Mouse (Mus musculus) thymus, postnatal 10 days (tissue): ENCODE results near the gene Rab6a.

Source experiments
- DNase-seq, 2 experiments: peaks; one replicate each; pipeline ENCODE4 v3.0.0; 2021; ENCODE audit warnings: low spot score in 2 of 2

The Rab6a gene

DNA sequence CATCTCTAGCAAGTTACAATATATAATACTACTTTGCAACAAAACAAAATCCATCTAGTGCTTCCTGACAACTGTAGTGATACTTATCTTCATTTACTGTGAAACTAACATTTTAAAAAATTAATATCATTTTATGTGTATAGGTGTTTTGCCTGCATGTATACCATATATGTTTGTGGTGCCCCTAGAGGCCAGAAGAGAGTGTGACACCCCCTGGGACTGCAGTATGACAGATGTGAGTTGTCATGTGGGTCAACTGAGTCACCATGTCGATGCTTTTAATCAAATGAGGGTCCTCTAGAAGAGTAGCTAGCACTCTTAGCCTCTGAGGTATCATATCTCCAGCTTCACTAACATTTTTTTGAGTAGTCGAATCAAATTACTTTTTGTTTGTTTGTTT lies 15.1 kb downstream of the Rab6a start:
- DNase-seq, result no peak

DNA sequence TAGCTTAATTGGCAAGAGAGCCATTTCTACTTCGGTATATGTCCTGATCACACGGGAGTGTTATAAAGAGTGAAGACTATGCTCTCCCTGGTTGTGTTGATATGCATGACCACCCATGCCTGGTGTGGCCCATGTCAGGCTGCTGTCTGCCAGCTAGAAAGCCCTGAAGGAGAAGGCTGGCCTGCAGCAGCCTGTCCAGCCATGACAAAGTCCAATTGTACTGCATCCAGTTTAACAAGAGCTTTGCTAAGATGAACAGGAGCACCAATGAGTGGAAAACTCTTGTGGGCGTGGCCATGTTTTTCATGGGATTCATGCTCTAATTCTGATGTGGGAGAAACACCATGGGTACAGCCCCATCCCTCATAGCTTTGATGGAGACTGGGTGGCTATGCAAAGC lies 17.3 kb downstream of the Rab6a start:
- no peak for DNase-seq

- peak in 1 of 2 experiments; percentile 22 for DNase-seq
These were observed 30.4 kb downstream of the Rab6a start for GRCm38 (mm10) chr7:100637657-100638056.

GRCm38 (mm10) chr7:100642413-100642812 lies 35.2 kb downstream of the Rab6a start:
- DNase-seq, result no peak

DNA sequence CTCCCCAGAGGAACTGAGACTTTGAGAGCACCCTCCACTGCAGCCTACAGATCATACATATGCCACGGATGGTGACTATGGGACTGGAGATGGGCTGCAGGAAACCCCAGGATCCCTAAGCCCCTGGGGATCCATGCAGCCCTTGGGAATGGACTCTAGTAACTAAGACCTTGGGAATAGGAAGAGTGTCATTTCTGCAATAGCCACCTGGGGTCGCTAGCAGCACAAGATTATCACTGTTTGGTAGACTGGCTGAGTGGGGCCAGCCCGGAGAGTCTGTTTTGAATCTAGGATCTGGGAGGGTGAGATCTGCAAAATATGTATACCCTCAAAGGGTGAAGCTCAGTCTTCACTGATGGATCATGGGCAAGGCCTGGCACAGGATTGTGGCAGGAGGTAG lies 37.9 kb downstream of the Rab6a start:
- DNase-seq, result peak; percentile 11 to 35

DNA sequence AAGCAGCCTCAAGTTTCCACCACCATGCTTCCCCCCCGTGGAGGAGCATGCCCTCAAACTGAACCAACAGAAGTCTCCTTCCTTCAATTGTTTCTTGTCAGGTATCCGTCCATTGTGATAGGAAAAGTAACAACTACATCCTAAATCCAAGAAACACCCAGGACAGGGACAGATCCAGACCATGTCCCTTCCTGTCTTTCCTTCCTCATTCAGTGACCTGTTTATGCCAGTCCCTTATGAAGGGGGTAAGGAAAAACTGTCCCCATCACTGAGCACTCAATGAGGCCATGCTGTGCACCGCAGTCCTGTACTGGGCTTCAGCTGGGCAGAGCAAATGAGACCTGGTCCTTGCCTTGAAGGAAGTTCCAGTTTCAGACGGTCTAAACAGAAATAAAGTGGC lies 41.9 kb downstream of the Rab6a start:
- DNase-seq, result no peak

DNA sequence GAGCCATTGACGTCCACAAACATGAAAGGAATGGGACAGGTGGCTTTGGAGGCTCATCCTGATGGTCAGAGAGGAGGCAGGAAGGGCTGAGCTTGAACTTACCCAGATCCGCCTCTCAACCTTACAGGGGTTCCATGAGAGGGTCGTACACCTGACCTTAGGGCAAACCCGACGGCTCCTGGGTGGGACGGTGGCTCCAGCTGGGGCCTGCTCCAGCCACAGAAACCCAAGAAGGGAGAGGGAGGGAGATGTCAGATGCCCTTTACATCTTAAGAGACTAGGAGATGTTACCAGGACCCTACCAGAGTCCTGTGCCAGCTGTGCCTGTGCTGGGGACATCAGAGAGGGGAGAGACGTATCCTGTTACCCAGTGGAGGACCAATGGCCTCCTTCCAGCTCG lies 42.6 kb downstream of the Rab6a start:
- DNase-seq, result no peak

- no peak for DNase-seq
These were observed 43.2 kb downstream of the Rab6a start for GRCm38 (mm10) chr7:100650421-100650820.

- DNase-seq, result no peak
These were observed 43.8 kb downstream of the Rab6a start for GRCm38 (mm10) chr7:100651011-100651410.

GRCm38 (mm10) chr7:100653480-100654266 lies 46.5 kb downstream of the Rab6a start:
- no peak for DNase-seq

DNA sequence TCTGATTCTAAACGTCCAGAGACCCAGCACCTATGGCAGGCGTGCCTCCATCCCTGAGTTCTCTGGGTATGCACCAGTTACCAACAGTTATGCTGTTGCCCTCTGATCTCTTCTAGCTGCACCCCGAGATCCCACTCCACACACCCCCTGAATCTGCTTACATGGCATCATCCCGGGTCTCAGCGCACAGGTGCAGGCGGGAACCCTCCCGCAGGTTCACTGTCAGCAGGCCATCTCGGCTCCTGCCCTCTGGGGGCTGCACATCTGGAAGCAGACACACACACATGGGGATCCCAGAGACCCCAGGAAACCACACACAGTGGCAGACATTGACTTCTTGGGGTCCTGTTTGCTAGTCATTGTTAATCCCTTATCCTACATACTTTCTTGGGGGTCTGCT lies 47.2 kb downstream of the Rab6a start:
- no peak for DNase-seq

GRCm38 (mm10) chr7:100656739-100657138 lies 49.5 kb downstream of the Rab6a start:
- DNase-seq, result no peak

DNA sequence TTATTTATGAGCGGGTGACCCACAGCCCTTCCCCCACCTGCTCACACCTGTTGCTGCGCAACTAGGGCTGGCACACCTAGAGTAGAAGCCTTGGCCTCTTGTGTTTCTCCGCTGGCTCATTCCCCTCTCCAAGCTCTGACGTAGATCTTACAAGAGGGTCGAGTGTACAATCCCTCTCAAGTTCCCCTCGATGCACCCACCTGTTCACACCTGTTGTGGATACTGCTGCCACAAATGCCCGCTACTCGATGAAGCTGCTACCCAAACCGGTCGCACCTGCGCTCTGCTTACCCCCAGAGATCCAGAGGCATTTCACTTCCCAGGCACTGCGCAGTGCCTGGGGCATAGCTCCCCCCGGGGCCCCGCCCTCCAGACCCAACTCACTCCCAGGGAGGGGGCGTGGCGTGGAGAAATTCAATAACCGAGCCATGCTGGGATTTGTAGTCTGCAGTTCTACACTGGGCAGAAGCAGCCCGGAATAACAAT lies 50.9 kb downstream of the Rab6a start:
- no peak for DNase-seq

DNA sequence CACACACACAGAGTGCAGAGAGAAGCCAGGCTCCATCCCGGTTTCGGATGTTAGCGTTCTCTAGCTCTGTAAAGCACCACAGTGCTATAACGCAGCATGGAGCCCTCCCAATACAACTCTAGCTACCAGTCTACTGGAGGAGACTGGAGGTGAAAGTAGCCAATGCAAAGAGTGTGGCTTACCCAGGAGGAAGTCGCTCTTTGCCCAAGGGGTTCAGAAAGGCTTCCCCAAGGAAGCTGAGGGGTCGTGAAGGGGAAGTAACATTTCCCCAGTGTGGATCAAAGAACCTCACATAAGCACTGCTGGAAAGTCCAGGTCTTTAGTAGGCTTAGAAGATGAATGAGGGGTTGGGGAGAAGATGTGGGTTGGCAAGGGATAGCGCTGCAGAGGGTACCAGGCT lies 54.1 kb downstream of the Rab6a start:
- DNase-seq, result no peak

GRCm38 (mm10) chr7:100662231-100662630 lies 55.0 kb downstream of the Rab6a start, which contains the start of gene Plekhb1:
Gene Plekhb1, minus strand, starts transcription at chr7:100662414.
- no peak for DNase-seq

GRCm38 (mm10) chr7:100663190-100663589 lies 56.0 kb downstream of the Rab6a start:
- DNase-seq, result peak; percentile 64 to 73

- no peak for DNase-seq
These were observed 56.6 kb downstream of the Rab6a start for GRCm38 (mm10) chr7:100663729-100664304.

- DNase-seq, result no peak
These were observed 63.4 kb downstream of the Rab6a start for GRCm38 (mm10) chr7:100670646-100671045.

- no peak for DNase-seq
These were observed 66.2 kb downstream of the Rab6a start for GRCm38 (mm10) chr7:100673452-100673851.

DNA sequence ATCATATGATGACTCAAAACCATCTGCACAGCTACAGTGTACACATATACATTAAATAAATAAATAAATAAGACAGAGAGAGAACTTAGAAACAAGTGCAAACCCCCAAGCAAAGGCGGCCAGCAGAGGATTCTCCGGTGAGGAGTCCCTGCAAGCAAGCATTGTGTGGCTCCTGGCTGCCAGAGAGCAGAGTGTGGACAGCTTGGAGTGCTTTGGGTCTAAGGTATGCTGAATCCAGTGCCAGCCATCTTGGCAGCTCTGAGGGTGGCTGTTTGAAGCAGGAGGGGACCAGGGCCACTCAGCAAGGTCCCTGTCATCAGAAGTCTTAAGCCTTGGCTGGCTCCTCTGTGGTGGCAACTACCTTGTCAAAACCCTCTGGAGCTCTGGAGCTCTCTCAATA lies 67.7 kb downstream of the Rab6a start:
- DNase-seq, result no peak

DNA sequence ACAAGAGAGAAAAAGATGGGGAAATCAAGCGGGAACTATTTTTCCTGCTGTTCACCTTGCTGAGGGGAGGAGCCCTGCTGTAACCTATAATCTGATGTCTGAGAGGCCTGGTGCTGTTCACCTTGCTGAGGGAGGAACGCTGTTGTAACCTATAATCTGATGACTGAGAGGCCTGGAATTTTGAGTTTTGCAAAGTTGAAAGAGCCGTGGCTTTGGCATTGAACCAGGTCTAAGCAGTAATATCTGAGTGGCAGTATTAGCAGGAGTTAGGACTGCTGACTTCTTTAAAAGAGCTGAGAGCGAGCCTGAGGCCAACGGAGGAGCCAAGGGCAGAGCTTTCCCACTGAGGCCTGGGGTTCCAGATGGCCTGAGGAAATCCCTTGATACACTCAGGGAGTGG lies 70.8 kb downstream of the Rab6a start:
- no peak for DNase-seq

DNA sequence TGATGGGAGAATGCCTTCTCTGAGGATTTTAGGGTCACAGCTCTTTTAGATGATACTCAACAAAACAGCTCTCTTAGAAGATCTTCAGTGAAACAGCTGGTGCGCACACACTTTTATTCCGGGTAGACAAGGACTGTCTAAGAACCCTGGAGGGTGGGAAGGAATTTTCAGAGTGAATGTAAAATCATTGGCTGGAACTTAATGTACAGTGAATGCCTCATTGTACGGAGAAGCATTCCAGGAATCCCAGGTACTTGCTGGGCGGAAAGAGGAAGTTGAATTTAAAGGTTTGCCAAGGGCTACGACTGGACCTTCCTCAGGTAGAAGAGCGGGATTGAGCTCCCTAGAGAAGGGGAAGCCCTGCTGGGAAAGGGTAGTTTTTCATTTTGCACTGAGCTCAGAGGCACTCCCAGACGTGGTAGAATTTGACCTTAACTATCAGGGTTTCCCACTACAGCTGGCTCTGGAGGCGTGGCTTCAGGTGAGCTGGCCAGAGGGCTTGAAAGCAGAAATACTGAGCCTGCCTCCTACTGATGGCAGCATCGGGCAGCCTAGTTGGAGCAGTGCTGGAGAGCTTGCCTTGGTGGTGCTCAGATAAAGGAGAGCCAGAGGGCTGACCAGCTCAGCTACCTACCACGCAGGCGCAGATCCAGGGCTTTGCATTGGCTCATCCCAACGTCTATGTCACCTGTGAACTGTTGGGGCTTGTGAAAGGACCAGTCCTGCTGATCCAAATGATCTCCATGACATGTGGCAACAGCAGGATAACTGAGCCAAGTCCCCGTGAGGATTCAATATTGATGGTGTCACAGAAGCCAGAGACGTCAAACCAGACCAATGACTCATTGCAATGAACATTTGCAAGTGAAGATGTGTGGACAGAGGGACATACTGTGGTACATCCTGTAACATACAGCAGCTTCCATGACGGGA lies 72.0 kb downstream of the Rab6a start:
- DNase-seq, result no peak
